In genomic region chrX:38600177-38600994, GRCm38 (mm10) we compare ENCODE assay signal across 8 mouse cellular contexts. TPM values are rescaled to one million over a fixed set of nuclear protein-coding genes. Genes with fewer than 3 reads are reported as not detected.
DNase-seq lines count a peak whose midpoint lies in the region; ATAC-seq and TF ChIP-seq lines count a peak whose summit lies in the region.

Gene Mcts1 (plus strand): TSS chrX:38600578.

- peak within 1 kb of the TSS; percentile 76 for H3K27ac ChIP-seq in hindbrain, embryonic 14.5 days

- H3K27me3 ChIP-seq in Patski = peaks cover 8% of the 10 kb centered on the region
- no peaks in the 10 kb centered on the region for H3K27me3 ChIP-seq in hindbrain, embryonic 14.5 days (ENCODE audit: control insufficient read depth, insufficient read depth, low read length)

- H3K9ac ChIP-seq in hindbrain, embryonic 14.5 days = peak within 1 kb of the TSS; percentile 62

- no peaks in the 10 kb centered on the region for H3K9me3 ChIP-seq in hindbrain, embryonic 14.5 days (ENCODE audit: control insufficient read depth, low read length)

- H3K4me2 ChIP-seq in hindbrain, embryonic 14.5 days (replicated peaks) = peak within 1 kb of the TSS; percentile 56

- peak; percentile 41 for DNase-seq in Patski (ENCODE audit: low read depth, low spot score)
- peak; percentile 77 to 80 for DNase-seq in cerebellum, postnatal 14 days
- DNase-seq in frontal cortex, postnatal 25 days (ENCODE audit: low spot score in 2 of 2) = peak; percentile 38 to 46
- peak; percentile 78 for DNase-seq in hindbrain, embryonic 14.5 days (ENCODE audit: low spot score)
- DNase-seq in layer of hippocampus, postnatal 36 days = peak; percentile 68 to 70
- peak; percentile 86 for DNase-seq in lung, postnatal 36 days
- DNase-seq in retina, postnatal 1 day = peak; percentile 92
- peak; percentile 44 for DNase-seq in urinary bladder, adult 2 months (ENCODE audit: low spot score)

- no peaks in the 10 kb centered on the region for H3K4me1 ChIP-seq in hindbrain, embryonic 14.5 days (replicated peaks; ENCODE audit: control insufficient read depth, insufficient read depth, low read length)

- TF ChIP-seq CTCF in Patski (IDR thresholded peaks at IDR 0.05) = no peak

- in situ Hi-C loops in Patski (cut with MboI; ENCODE audit: low pct_unique_long_range_greater_than_20kb) = loop anchor here (10.0 kb wide), 1 partner anchor 56 kb away; no protein-coding TSS in a partner anchor

- H3K36me3 ChIP-seq in hindbrain, embryonic 14.5 days (replicated peaks; ENCODE audit: control insufficient read depth, insufficient read depth) = no peaks in the 10 kb centered on the region

- peak; percentile 85 for ATAC-seq in Patski
- peak; percentile 92 for ATAC-seq in hindbrain, embryonic 14.5 days (ENCODE audit: low FRiP score)

- peak within 1 kb of the TSS; percentile 47 for H3K4me3 ChIP-seq in hindbrain, embryonic 14.5 days (replicated peaks; ENCODE audit: low read length)

- 19% methylated on average over 26 of the region's 26 CpGs for WGBS in hindbrain, embryonic 14.5 days

- CTCF ChIA-PET in Patski (lab: Charles Lee) = interaction anchor here (0.9 to 1.0 kb wide), 2 partner anchors 9 to 29 kb away, joined by 3 read pairs; no protein-coding TSS in a partner anchor

- POLR2A ChIA-PET in Patski (lab: Charles Lee) = interaction anchor here (0.6 to 1.8 kb wide), 2 partner anchors 32 to 35 kb away, joined by 4 to 5 read pairs; no protein-coding TSS in a partner anchor

RNA-seq across cellular contexts. Expression of gene Mcts1, which starts in this region (rescaled TPM):
- polyA plus RNA-seq in Patski (2021) = 82.4 TPM
- 181 and 204 TPM in 2 replicates for polyA plus RNA-seq in hindbrain, embryonic 14.5 days (2014; fragmentation: Nextera tagmentation; extraction: Ambion mirVana)
- 10 to 100 TPM; 93.0 to 98.4 TPM for total RNA-seq in layer of hippocampus, postnatal 36 days (2021)
- polyA plus RNA-seq in urinary bladder, adult 2 months (2012; rRNA removed) = 73.7 and 89.4 TPM in 2 replicates

Comparison
In these comparisons a context has a peak if more than half of its experiments do, and no peak if none do; other contexts are left out.
1. Peak in every context shown above with its lines: DNase-seq, ATAC-seq, H3K4me3 ChIP-seq and H3K27ac ChIP-seq.
2. DNase-seq: peak in every context shown above with its lines; median percentile 92 in retina, postnatal 1 day; 86 in lung, postnatal 36 days; 78 in cerebellum, postnatal 14 days; 78 in hindbrain, embryonic 14.5 days; 69 in layer of hippocampus, postnatal 36 days; 44 in urinary bladder, adult 2 months; 42 in frontal cortex, postnatal 25 days; 41 in Patski.